Mouse (Mus musculus) forebrain, embryonic 13.5 days (tissue): ENCODE measurements at regions not wholly inside any gene's neighbourhood (a gene's known extent, or its start where the extent isn't known, plus 50 kb on each side); places are given as distances from the start of the nearest gene placed in this dataset.

Source experiments
- ATAC-seq: fragments of 200-750 bp; cut with Nextera tagmentation; 2 replicates; pipeline ENCODE4 v1.8.0; 2017
- H3K27ac ChIP-seq: fragments of 300-500 bp; sonication (generic); 2 replicates; pipeline ENCODE4 v1.5.1; 2015; ENCODE audit warnings: inconsistent platforms, mild to moderate bottlenecking, moderate library complexity
- H3K27me3 ChIP-seq: fragments of 300-500 bp; sonication (generic); 2 replicates; pipeline ENCODE4 v1.6.1; 2015; ENCODE audit warnings: mild to moderate bottlenecking, inconsistent platforms
- H3K36me3 ChIP-seq: fragments of 300-500 bp; sonication (generic); 2 replicates; pipeline ENCODE4 v1.6.1; 2015; ENCODE audit warnings: mild to moderate bottlenecking, inconsistent platforms; ENCODE audit not compliant: poor library complexity, severe bottlenecking
- H3K4me1 ChIP-seq: fragments of 300-500 bp; sonication (generic); 2 replicates; pipeline ENCODE4 v1.6.1; 2015; ENCODE audit warnings: inconsistent platforms
- H3K4me2 ChIP-seq: fragments of 300-500 bp; sonication (generic); 2 replicates; pipeline ENCODE4 v1.6.1; 2015; ENCODE audit warnings: inconsistent platforms, mild to moderate bottlenecking, moderate library complexity
- H3K4me3 ChIP-seq: fragments of 300-500 bp; sonication (generic); 2 replicates; pipeline ENCODE4 v1.5.1; 2015; ENCODE audit warnings: mild to moderate bottlenecking, inconsistent platforms
- H3K9ac ChIP-seq: fragments of 300-500 bp; sonication (generic); 2 replicates; pipeline ENCODE4 v1.6.1; 2015; ENCODE audit warnings: mild to moderate bottlenecking, inconsistent platforms
- H3K9me3 ChIP-seq: fragments of 300-500 bp; sonication (generic); replicated peaks from 2 replicates; pipeline ENCODE4 v1.6.1; 2016; ENCODE audit warnings: inconsistent platforms
- WGBS: fragments of 180-500 bp; shearing (Covaris S2); methylation state at CpG from one replicate; pipeline ENCODE4 v1.1.7; 2015; 5-methylcytosine and 5-hydroxymethylcytosine counted together

GRCm38 (mm10) chr13:83865932-83866685 lies 356.0 kb upstream of the Tmem161b start:
- H3K4me1 ChIP-seq, result peaks cover 22% of the 10 kb centered on the region
- H3K9ac ChIP-seq, result peak overlapping the region; percentile 8; the same call in 1 of the 2 replicates
- WGBS, result 40% methylated on average over 6 of the region's 6 CpGs
- H3K9me3 ChIP-seq, result no peaks in the 10 kb centered on the region
- no peaks in the 10 kb centered on the region for H3K36me3 ChIP-seq
- H3K27me3 ChIP-seq, result no peaks in the 10 kb centered on the region
- ATAC-seq, result peak; percentile 37; the same call in 1 of the 2 replicates
- no peak overlapping the region for H3K4me3 ChIP-seq
- H3K4me2 ChIP-seq, result 0 out of 2 replicates have a peak overlapping the region, but pooled peaks have one; percentile 5
- peak overlapping the region; percentile 84 for H3K27ac ChIP-seq

GRCm38 (mm10) chr13:83867211-83867610 lies 354.9 kb upstream of the Tmem161b start:
- Histone ChIP-seq H3K4me1 (peaks cover 30% of the 10 kb centered on the region), H3K9me3 (no peaks in the 10 kb centered on the region), H3K36me3 (no peaks in the 10 kb centered on the region), H3K27me3 (no peaks in the 10 kb centered on the region), H3K4me3 (no peak overlapping the region), H3K4me2 (no peak overlapping the region), H3K27ac (peak overlapping the region; percentile 48; the same call in 1 of the 2 replicates), H3K9ac (no peak overlapping the region)
- WGBS, result 64% methylated on average over 1 of the region's 1 CpGs
- no peak for ATAC-seq

GRCm38 (mm10) chr13:83867831-83868473 lies 354.1 kb upstream of the Tmem161b start:
- no peak overlapping the region for H3K9ac ChIP-seq
- no peak overlapping the region for H3K4me2 ChIP-seq
- no peaks in the 10 kb centered on the region for H3K9me3 ChIP-seq
- H3K4me1 ChIP-seq, result peaks cover 33% of the 10 kb centered on the region
- peak overlapping the region; percentile 83 for H3K27ac ChIP-seq
- no peaks in the 10 kb centered on the region for H3K36me3 ChIP-seq
- H3K4me3 ChIP-seq, result no peak overlapping the region
- WGBS, result 59% methylated on average over 4 of the region's 4 CpGs
- ATAC-seq, result peak; percentile 66
- H3K27me3 ChIP-seq, result no peaks in the 10 kb centered on the region

GRCm38 (mm10) chr13:83868922-83869321 lies 353.2 kb upstream of the Tmem161b start:
- Histone ChIP-seq H3K27ac (peak overlapping the region; percentile 83), H3K27me3 (no peaks in the 10 kb centered on the region), H3K4me1 (peaks cover 43% of the 10 kb centered on the region), H3K36me3 (no peaks in the 10 kb centered on the region), H3K9me3 (no peaks in the 10 kb centered on the region), H3K4me3 (no peak overlapping the region), H3K9ac (peak overlapping the region; percentile 30; the same call in 1 of the 2 replicates), H3K4me2 (peak overlapping the region; percentile 10; the same call in 1 of the 2 replicates)
- peak; percentile 91 for ATAC-seq
- WGBS, result 9% methylated on average over 4 of the region's 4 CpGs

- peak; percentile 25; the same call in 1 of the 2 replicates for ATAC-seq
- H3K27ac ChIP-seq, result no peak overlapping the region
Observed at GRCm38 (mm10) chr13:83872143-83872819, 349.8 kb upstream of the Tmem161b start.

GRCm38 (mm10) chr13:83872887-83873286 lies 349.2 kb upstream of the Tmem161b start:
- H3K4me2 ChIP-seq, result peak overlapping the region; percentile 24; the same call in 1 of the 2 replicates
- H3K4me1 ChIP-seq, result peaks cover 32% of the 10 kb centered on the region
- no peaks in the 10 kb centered on the region for H3K36me3 ChIP-seq
- H3K27ac ChIP-seq, result peak overlapping the region; percentile 63
- H3K27me3 ChIP-seq, result no peaks in the 10 kb centered on the region
- WGBS, result 1% methylated on average over 5 of the region's 5 CpGs
- peak; percentile 79 for ATAC-seq
- H3K4me3 ChIP-seq, result no peak overlapping the region
- no peaks in the 10 kb centered on the region for H3K9me3 ChIP-seq
- H3K9ac ChIP-seq, result no peak overlapping the region

More at GRCm38 (mm10) chr13:83872143-83872819, 349.8 kb upstream of the Tmem161b start:
- H3K4me1 ChIP-seq, result peaks cover 34% of the 10 kb centered on the region
- 34% methylated on average over 3 of the region's 3 CpGs for WGBS
- no peak overlapping the region for H3K4me2 ChIP-seq
- H3K9me3 ChIP-seq, result no peaks in the 10 kb centered on the region
- no peaks in the 10 kb centered on the region for H3K36me3 ChIP-seq
- no peak overlapping the region for H3K4me3 ChIP-seq
- no peak overlapping the region for H3K9ac ChIP-seq
- no peaks in the 10 kb centered on the region for H3K27me3 ChIP-seq

GRCm38 (mm10) chr13:83879561-83879960 lies 342.5 kb upstream of the Tmem161b start:
- no peaks in the 10 kb centered on the region for H3K9me3 ChIP-seq
- WGBS, result 28% methylated on average over 2 of the region's 2 CpGs

GRCm38 (mm10) chr13:83880305-83880704 lies 341.8 kb upstream of the Tmem161b start:
- peak overlapping the region; percentile 38; the same call in 1 of the 2 replicates for H3K9ac ChIP-seq
- no peaks in the 10 kb centered on the region for H3K36me3 ChIP-seq
- H3K27ac ChIP-seq, result peak overlapping the region; percentile 68
- no peaks in the 10 kb centered on the region for H3K27me3 ChIP-seq
- WGBS, result 3% methylated on average over 2 of the region's 2 CpGs
- peaks cover 45% of the 10 kb centered on the region for H3K4me1 ChIP-seq
- no peak overlapping the region for H3K4me3 ChIP-seq
- H3K4me2 ChIP-seq, result 0 out of 2 replicates have a peak overlapping the region, but pooled peaks have one; percentile 5
- ATAC-seq, result peak; percentile 70
- H3K9me3 ChIP-seq, result no peaks in the 10 kb centered on the region

More at GRCm38 (mm10) chr13:83879561-83879960, 342.5 kb upstream of the Tmem161b start:
- no peaks in the 10 kb centered on the region for H3K27me3 ChIP-seq
- H3K4me3 ChIP-seq, result no peak overlapping the region
- peak overlapping the region; percentile 72 for H3K27ac ChIP-seq
- H3K9ac ChIP-seq, result no peak overlapping the region
- H3K4me2 ChIP-seq, result no peak overlapping the region
- peaks cover 38% of the 10 kb centered on the region for H3K4me1 ChIP-seq
- ATAC-seq, result no peak
- H3K36me3 ChIP-seq, result no peaks in the 10 kb centered on the region

GRCm38 (mm10) chr13:83880772-83881171 lies 341.3 kb upstream of the Tmem161b start:
- H3K9me3 ChIP-seq, result no peaks in the 10 kb centered on the region
- no peaks in the 10 kb centered on the region for H3K27me3 ChIP-seq
- WGBS, result 6% methylated on average over 2 of the region's 2 CpGs
- H3K4me3 ChIP-seq, result no peak overlapping the region
- no peak overlapping the region for H3K9ac ChIP-seq
- H3K36me3 ChIP-seq, result no peaks in the 10 kb centered on the region
- no peak; the same call in 1 of the 2 replicates for ATAC-seq
- H3K4me2 ChIP-seq, result no peak overlapping the region
- H3K27ac ChIP-seq, result peak overlapping the region; percentile 68
- H3K4me1 ChIP-seq, result peaks cover 50% of the 10 kb centered on the region

- H3K9ac ChIP-seq, result no peak overlapping the region
- ATAC-seq, result no peak
Observed at GRCm38 (mm10) chr13:83882839-83883238, 339.3 kb upstream of the Tmem161b start.

GRCm38 (mm10) chr13:83883821-83884220 lies 338.3 kb upstream of the Tmem161b start:
- H3K4me2 ChIP-seq, result peak overlapping the region; percentile 42; the same call in 1 of the 2 replicates
- no peaks in the 10 kb centered on the region for H3K9me3 ChIP-seq
- H3K27me3 ChIP-seq, result no peaks in the 10 kb centered on the region
- no peak overlapping the region for H3K4me3 ChIP-seq
- 41% methylated on average over 4 of the region's 4 CpGs for WGBS
- H3K4me1 ChIP-seq, result peaks cover 53% of the 10 kb centered on the region
- peak overlapping the region; percentile 79 for H3K27ac ChIP-seq
- H3K9ac ChIP-seq, result no peak overlapping the region
- no peak for ATAC-seq
- H3K36me3 ChIP-seq, result no peaks in the 10 kb centered on the region

More at GRCm38 (mm10) chr13:83882839-83883238, 339.3 kb upstream of the Tmem161b start:
- Histone ChIP-seq H3K4me1 (peaks cover 53% of the 10 kb centered on the region), H3K4me2 (no peak overlapping the region), H3K9me3 (no peaks in the 10 kb centered on the region), H3K4me3 (no peak overlapping the region), H3K27ac (peak overlapping the region; percentile 4; the same call in 1 of the 2 replicates), H3K36me3 (no peaks in the 10 kb centered on the region), H3K27me3 (no peaks in the 10 kb centered on the region)
- WGBS, result 31% methylated on average over 1 of the region's 1 CpGs
